Mouse (Mus musculus) midbrain, embryonic 13.5 days (tissue): Measurements from ENCODE around the gene Ipp. TPM values are rescaled to one million over a fixed set of nuclear protein-coding genes. Genes with fewer than 3 reads are reported as not detected.

Source experiments
- polyA plus RNA-seq: library from polyadenylated mRNA; unstranded; fragments of >200 nt; fragmentation: Nextera tagmentation; extraction: Ambion mirVana; gene quantifications from 2 replicates; pipeline ENCODE4 v1.2.1, GENCODE M21; 2015

The Ipp gene
- polyA plus RNA-seq, 1 experiment from 2014 or later = 14.4 TPM

Other genes with a start within 250 kb of the Ipp start
- 45.0 and 47.0 TPM in 2 replicates for gene Mast2, start 43.4 kb upstream of the Ipp start, polyA plus RNA-seq
- 27.8 and 28.8 TPM in 2 replicates for gene Tmem69, start 48.4 kb downstream of the Ipp start, polyA plus RNA-seq
- gene Gpbp1l1, start 50.1 kb downstream of the Ipp start, polyA plus RNA-seq = 22.9 and 24.6 TPM in 2 replicates
- 5.8 and 5.9 TPM in 2 replicates for gene Ccdc17, start 89.1 kb downstream of the Ipp start, polyA plus RNA-seq
- gene Nasp, start 120.4 kb downstream of the Ipp start, polyA plus RNA-seq = 131 and 148 TPM in 2 replicates
- gene Akr1a1, start 144.1 kb downstream of the Ipp start, polyA plus RNA-seq = 613 and 617 TPM in 2 replicates
- gene Prdx1, start 178.0 kb downstream of the Ipp start, polyA plus RNA-seq = 516 and 536 TPM in 2 replicates
- 29.6 and 29.8 TPM in 2 replicates for gene Mmachc, start 200.9 kb downstream of the Ipp start, polyA plus RNA-seq
- 18.8 and 18.9 TPM in 2 replicates for gene Ccdc163, start 201.0 kb downstream of the Ipp start, polyA plus RNA-seq
- gene Tesk2, start 213.4 kb downstream of the Ipp start, polyA plus RNA-seq = 3.7 and 4.1 TPM in 2 replicates